Mouse (Mus musculus) c-Kit-positive CD71-positive TER-119-negative erythroid progenitor cells, embryonic 14.5 days (primary cell): ENCODE data around the gene Sbk2.
"Not testable (repeated sequence)": the region's sequence is repeated elsewhere in the genome, so short reads cannot be mapped to it uniquely, and the experiment has no call there.

Experiments
- DNase-seq: peaks from one replicate; pipeline ENCODE4 v3.0.0-alpha.2; 2013; ENCODE audit warnings: low read depth

The Sbk2 gene

GRCm38 (mm10) chr7:4964272-4964671, at the start of gene Sbk2:
Gene Sbk2 (minus strand): TSS chr7:4964406.
- DNase-seq, result peak; percentile 34

- DNase-seq, result no peak
Measured at GRCm38 (mm10) chr7:5012681-5013513, 48.7 kb upstream of the Sbk2 start.

- no peak for DNase-seq
Measured at GRCm38 (mm10) chr7:5008229-5008628, 44.0 kb upstream of the Sbk2 start.

- DNase-seq, result not testable (repeated sequence)
Measured at GRCm38 (mm10) chr7:5002876-5003275, 38.7 kb upstream of the Sbk2 start.

GRCm38 (mm10) chr7:4999876-5000275, 35.7 kb upstream of the Sbk2 start:
- DNase-seq, result no peak

- no peak for DNase-seq
Measured at GRCm38 (mm10) chr7:4996934-4997333, 32.7 kb upstream of the Sbk2 start.

- DNase-seq, result no peak
Measured at GRCm38 (mm10) chr7:4996003-4996895, 32.0 kb upstream of the Sbk2 start, which contains the start of gene Zfp579. Gene Zfp579 (minus strand): TSS chr7:4996158.

- DNase-seq, result no peak
Measured at GRCm38 (mm10) chr7:4995268-4996002, 31.2 kb upstream of the Sbk2 start.

- no peak for DNase-seq
Measured at GRCm38 (mm10) chr7:4993999-4994788, 30.0 kb upstream of the Sbk2 start.

GRCm38 (mm10) chr7:4993347-4993998, 29.3 kb upstream of the Sbk2 start:
- DNase-seq, result no peak

- no peak for DNase-seq
Measured at GRCm38 (mm10) chr7:4988250-4988649, 24.0 kb upstream of the Sbk2 start.

- no peak for DNase-seq
Measured at GRCm38 (mm10) chr7:4976832-4977231, 12.6 kb upstream of the Sbk2 start.

GRCm38 (mm10) chr7:4975455-4975854, 11.2 kb upstream of the Sbk2 start:
- no peak for DNase-seq

GRCm38 (mm10) chr7:4972321-4973047, 8.3 kb upstream of the Sbk2 start:
- no peak for DNase-seq

GRCm38 (mm10) chr7:4971710-4972109, 7.5 kb upstream of the Sbk2 start:
- DNase-seq, result no peak

GRCm38 (mm10) chr7:4971068-4971467, 6.9 kb upstream of the Sbk2 start, which contains the start of gene Sbk3:
Gene Sbk3 (minus strand): TSS chr7:4971168.
- no peak for DNase-seq

GRCm38 (mm10) chr7:4964988-4965387, 782 bp upstream of the Sbk2 start:
- DNase-seq, result no peak

- DNase-seq, result no peak
Measured at GRCm38 (mm10) chr7:4963527-4963926, 679 bp downstream of the Sbk2 start.

- no peak for DNase-seq
Measured at GRCm38 (mm10) chr7:4957361-4957760, 6.8 kb downstream of the Sbk2 start.

GRCm38 (mm10) chr7:4953815-4954445, 10.3 kb downstream of the Sbk2 start:
- DNase-seq, result no peak
